Comparison of ENCODE assay signal across 9 mouse cellular contexts in the genomic region with DNA sequence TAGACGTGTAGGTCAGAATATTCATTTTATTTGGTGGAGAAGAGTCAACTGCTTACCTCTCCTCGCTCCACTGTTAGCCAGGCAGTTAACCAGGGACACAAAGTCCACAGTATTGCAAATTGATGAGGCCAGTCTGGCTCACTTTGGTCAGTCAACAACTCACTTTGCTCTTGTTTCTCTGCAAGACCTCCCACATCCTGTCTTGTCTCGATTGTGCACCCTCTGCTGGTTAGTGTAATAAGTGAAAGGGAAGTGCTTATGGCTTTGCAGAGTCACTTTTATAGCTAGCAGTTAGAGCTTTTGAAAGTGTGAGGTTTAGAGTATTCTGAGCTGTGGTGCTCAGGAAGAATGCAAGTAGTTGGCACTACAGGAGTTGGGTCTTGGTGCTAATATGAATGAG. TPM values are rescaled to one million over a fixed set of nuclear protein-coding genes. Genes with fewer than 3 reads are reported as not detected.
DNase-seq lines count a peak whose midpoint lies in the region; ATAC-seq and TF ChIP-seq lines count a peak whose summit lies in the region.
"Had no signal": no experiment of that assay in that cellular context is flagged by ENCODE, and none has a peak within 500 bp of the region (broad histone marks: within the 10 kb centered on the region; RNA-seq: fewer than 3 reads in every experiment).

No protein-coding gene starts in this region.

- H3K36me3 ChIP-seq in hindbrain, embryonic 13.5 days: no peaks in the 10 kb centered on the region
- H3K36me3 ChIP-seq in limb, embryonic 10.5 days: no peaks in the 10 kb centered on the region

- no peak overlapping the region for H3K4me3 ChIP-seq in gastrocnemius, adult 2 months
- no peak overlapping the region for H3K4me3 ChIP-seq in hindbrain, embryonic 13.5 days
- H3K4me3 ChIP-seq in limb, embryonic 10.5 days: no peak overlapping the region

- peak; percentile 28 for DNase-seq in gastrocnemius, adult 2 months
- DNase-seq in gastrocnemius, postnatal 10 days: no peak
- DNase-seq in A20 (ENCODE audit: low read depth, low spot score): peak; percentile 79
- DNase-seq in T-cell, adult 2 months (ENCODE audit: low spot score): peak; percentile 59
- peak; percentile 87 for DNase-seq in kidney, adult 9 months
- peak; percentile 67 for DNase-seq in lung, postnatal 14 days
- DNase-seq in limb, embryonic 10.5 days (ENCODE audit: low spot score): no peak

- H3K9ac ChIP-seq in hindbrain, embryonic 13.5 days: no peak overlapping the region

- intact Hi-C loops in gastrocnemius, adult 2 months (cut with DNase I): loop anchor here (2.0 to 5.0 kb wide), 2 partner anchors 41 to 203 kb away; no protein-coding TSS in a partner anchor

- 72% methylated on average over 3 of the region's 3 CpGs for WGBS in hindbrain, embryonic 13.5 days
- 68% methylated on average over 3 of the region's 3 CpGs for WGBS in limb, embryonic 10.5 days

- no peaks in the 10 kb centered on the region for H3K27me3 ChIP-seq in hindbrain, embryonic 13.5 days
- no peaks in the 10 kb centered on the region for H3K27me3 ChIP-seq in limb, embryonic 10.5 days (ENCODE audit: low read depth, poor library complexity, severe bottlenecking)

- no peak for ATAC-seq in hindbrain, embryonic 13.5 days (ENCODE audit: low FRiP score)

- no peaks in the 10 kb centered on the region for H3K9me3 ChIP-seq in hindbrain, embryonic 13.5 days
- no peaks in the 10 kb centered on the region for H3K9me3 ChIP-seq in limb, embryonic 10.5 days (replicated peaks)

- TF ChIP-seq CTCF in gastrocnemius, adult 2 months (IDR thresholded peaks at IDR 0.05): peak; percentile 68

- no peak overlapping the region for H3K4me2 ChIP-seq in hindbrain, embryonic 13.5 days

- H3K27ac ChIP-seq in gastrocnemius, adult 2 months: no peak overlapping the region
- no peak overlapping the region for H3K27ac ChIP-seq in hindbrain, embryonic 13.5 days
- H3K27ac ChIP-seq in limb, embryonic 10.5 days: no peak overlapping the region

- H3K4me1 ChIP-seq in hindbrain, embryonic 13.5 days (replicated peaks): no peaks in the 10 kb centered on the region
- no peaks in the 10 kb centered on the region for H3K4me1 ChIP-seq in limb, embryonic 10.5 days

RNA-seq across cellular contexts. Expression of a gene that starts 1.4 kb away (rescaled TPM):
- total RNA-seq in gastrocnemius, adult 2 months (2021): not detected
- under 1 TPM in 1 of 2 experiments, not detected in 1; 0.09 TPM for total RNA-seq in gastrocnemius, postnatal 10 days (2021)
- 0.28 and 0.29 TPM in 2 replicates for polyA plus RNA-seq in hindbrain, embryonic 13.5 days (2015; fragmentation: Nextera tagmentation; extraction: Ambion mirVana)
- 0.20 and 0.58 TPM in 2 replicates for polyA plus RNA-seq in limb, embryonic 10.5 days (2016; fragmentation: Nextera tagmentation; extraction: Ambion mirVana)
- total RNA-seq: layer of hippocampus, adult 18-20 months had no signal

RNA-seq across cellular contexts. Expression of a gene that starts 9.7 kb away (rescaled TPM):
- total RNA-seq in gastrocnemius, adult 2 months (2021): 10 to 100 TPM; 25.8 to 35.1 TPM
- 10 to 100 TPM; 54.4 to 68.8 TPM for total RNA-seq in gastrocnemius, postnatal 10 days (2021)
- 38.6 and 39.2 TPM in 2 replicates for polyA plus RNA-seq in hindbrain, embryonic 13.5 days (2015; fragmentation: Nextera tagmentation; extraction: Ambion mirVana)
- 38.2 and 40.0 TPM in 2 replicates for polyA plus RNA-seq in limb, embryonic 10.5 days (2016; fragmentation: Nextera tagmentation; extraction: Ambion mirVana)

RNA-seq across cellular contexts. Expression of a gene that starts 10.3 kb away (rescaled TPM):
- 10 to 100 TPM; 10.7 to 16.4 TPM for total RNA-seq in gastrocnemius, adult 2 months (2021)
- 10 to 100 TPM; 25.4 to 26.7 TPM for total RNA-seq in gastrocnemius, postnatal 10 days (2021)
- 217 and 222 TPM in 2 replicates for polyA plus RNA-seq in hindbrain, embryonic 13.5 days (2015; fragmentation: Nextera tagmentation; extraction: Ambion mirVana)
- polyA plus RNA-seq in limb, embryonic 10.5 days (2016; fragmentation: Nextera tagmentation; extraction: Ambion mirVana): 507 and 566 TPM in 2 replicates

RNA-seq across cellular contexts. Expression of a gene that starts 17.6 kb away (rescaled TPM):
- total RNA-seq in gastrocnemius, adult 2 months (2021): 1 to 10 TPM; 1.1 to 1.9 TPM
- not detected for total RNA-seq in gastrocnemius, postnatal 10 days (2021)
- polyA plus RNA-seq in hindbrain, embryonic 13.5 days (2015; fragmentation: Nextera tagmentation; extraction: Ambion mirVana): not detected in 2 replicates
- not detected in 2 replicates for polyA plus RNA-seq in limb, embryonic 10.5 days (2016; fragmentation: Nextera tagmentation; extraction: Ambion mirVana)

RNA-seq across cellular contexts. Expression of a gene that starts 17.9 kb away (rescaled TPM):
- 1 to 10 TPM; 6.8 to 7.9 TPM for total RNA-seq in gastrocnemius, adult 2 months (2021)
- total RNA-seq in gastrocnemius, postnatal 10 days (2021): 10 to 100 TPM; 11.0 to 13.6 TPM
- polyA plus RNA-seq in hindbrain, embryonic 13.5 days (2015; fragmentation: Nextera tagmentation; extraction: Ambion mirVana): 52.1 and 53.5 TPM in 2 replicates
- polyA plus RNA-seq in limb, embryonic 10.5 days (2016; fragmentation: Nextera tagmentation; extraction: Ambion mirVana): 41.1 and 43.4 TPM in 2 replicates

Comparison
In these comparisons a context has a peak if more than half of its experiments do, and no peak if none do; other contexts are left out.
1. DNase-seq: peak in gastrocnemius, adult 2 months (single experiment), A20 (single experiment), T-cell, adult 2 months (single experiment), kidney, adult 9 months (single experiment) and lung, postnatal 14 days (single experiment); none in gastrocnemius, postnatal 10 days (single experiment) and limb, embryonic 10.5 days (single experiment).